Mouse (Mus musculus): ENCODE measurements around the gene Ccdc34. TPM values are rescaled to one million over a fixed set of nuclear protein-coding genes. Genes with fewer than 3 reads are reported as not detected.

The Ccdc34 gene
- polyA plus RNA-seq, 1 experiment, result 22.2 TPM

GRCm38 (mm10) chr2:110063131-110063530 lies 45.5 kb downstream of the Ccdc34 start:
- no peak overlapping the region for H3K27ac ChIP-seq (ENCODE audit: insufficient read depth, low read depth, low read length)
- H3K4me1 ChIP-seq (ENCODE audit: control insufficient read depth, insufficient read depth, low read length), result no peaks in the 10 kb centered on the region
- no peak overlapping the region for H3K4me3 ChIP-seq (ENCODE audit: insufficient read depth, low read length)
- no peak for TF ChIP-seq CTCF (IDR thresholded peaks at IDR 0.05; ENCODE audit: low read depth, low read length)
- no peak for TF ChIP-seq POLR2A (IDR thresholded peaks at IDR 0.05; ENCODE audit: borderline replicate concordance, low read depth, low read length)

GRCm38 (mm10) chr2:110068916-110069315 lies 51.3 kb downstream of the Ccdc34 start:
- H3K4me3 ChIP-seq (ENCODE audit: insufficient read depth, low read length), result no peak overlapping the region
- H3K27ac ChIP-seq (ENCODE audit: insufficient read depth, low read depth, low read length), result no peak overlapping the region
- TF ChIP-seq CTCF (IDR thresholded peaks at IDR 0.05; ENCODE audit: low read depth, low read length) (no peak), POLR2A (IDR thresholded peaks at IDR 0.05; ENCODE audit: borderline replicate concordance, low read depth, low read length) (no peak)
- no peaks in the 10 kb centered on the region for H3K4me1 ChIP-seq (ENCODE audit: control insufficient read depth, insufficient read depth, low read length)

GRCm38 (mm10) chr2:110073023-110073422 lies 55.4 kb downstream of the Ccdc34 start:
- TF ChIP-seq CTCF (IDR thresholded peaks at IDR 0.05; ENCODE audit: low read depth, low read length) (no peak), POLR2A (IDR thresholded peaks at IDR 0.05; ENCODE audit: borderline replicate concordance, low read depth, low read length) (no peak)
- Histone ChIP-seq H3K27ac (ENCODE audit: insufficient read depth, low read depth, low read length) (no peak overlapping the region), H3K4me1 (ENCODE audit: control insufficient read depth, insufficient read depth, low read length) (no peaks in the 10 kb centered on the region), H3K4me3 (ENCODE audit: insufficient read depth, low read length) (no peak overlapping the region)

- H3K4me1 ChIP-seq (ENCODE audit: control insufficient read depth, insufficient read depth, low read length), result no peaks in the 10 kb centered on the region
- TF ChIP-seq POLR2A (IDR thresholded peaks at IDR 0.05; ENCODE audit: borderline replicate concordance, low read depth, low read length), result no peak
- no peak for TF ChIP-seq CTCF (IDR thresholded peaks at IDR 0.05; ENCODE audit: low read depth, low read length)
- H3K27ac ChIP-seq (ENCODE audit: insufficient read depth, low read depth, low read length), result no peak overlapping the region
- no peak overlapping the region for H3K4me3 ChIP-seq (ENCODE audit: insufficient read depth, low read length)
Measured at GRCm38 (mm10) chr2:110074646-110075452, 57.2 kb downstream of the Ccdc34 start.

- no peak overlapping the region for H3K27ac ChIP-seq (ENCODE audit: insufficient read depth, low read depth, low read length)
- no peak for TF ChIP-seq POLR2A (IDR thresholded peaks at IDR 0.05; ENCODE audit: borderline replicate concordance, low read depth, low read length)
- no peak for TF ChIP-seq CTCF (IDR thresholded peaks at IDR 0.05; ENCODE audit: low read depth, low read length)
- H3K4me1 ChIP-seq (ENCODE audit: control insufficient read depth, insufficient read depth, low read length), result no peaks in the 10 kb centered on the region
- H3K4me3 ChIP-seq (ENCODE audit: insufficient read depth, low read length), result no peak overlapping the region
Measured at GRCm38 (mm10) chr2:110077240-110077639, 59.6 kb downstream of the Ccdc34 start.

- Histone ChIP-seq H3K4me1 (ENCODE audit: control insufficient read depth, insufficient read depth, low read length) (no peaks in the 10 kb centered on the region), H3K4me3 (ENCODE audit: insufficient read depth, low read length) (no peak overlapping the region), H3K27ac (ENCODE audit: insufficient read depth, low read depth, low read length) (no peak overlapping the region)
- no peak for TF ChIP-seq CTCF (IDR thresholded peaks at IDR 0.05; ENCODE audit: low read depth, low read length)
Measured at GRCm38 (mm10) chr2:110077655-110078054, 60.0 kb downstream of the Ccdc34 start.

GRCm38 (mm10) chr2:110080532-110080931 lies 62.9 kb downstream of the Ccdc34 start:
- H3K4me1 ChIP-seq (ENCODE audit: control insufficient read depth, insufficient read depth, low read length), result no peaks in the 10 kb centered on the region
- no peak for TF ChIP-seq POLR2A (IDR thresholded peaks at IDR 0.05; ENCODE audit: borderline replicate concordance, low read depth, low read length)
- no peak for TF ChIP-seq CTCF (IDR thresholded peaks at IDR 0.05; ENCODE audit: low read depth, low read length)
- H3K27ac ChIP-seq (ENCODE audit: insufficient read depth, low read depth, low read length), result no peak overlapping the region
- no peak overlapping the region for H3K4me3 ChIP-seq (ENCODE audit: insufficient read depth, low read length)

GRCm38 (mm10) chr2:110082975-110083374 lies 65.4 kb downstream of the Ccdc34 start:
- TF ChIP-seq CTCF (IDR thresholded peaks at IDR 0.05; ENCODE audit: low read depth, low read length), result no peak
- TF ChIP-seq POLR2A (IDR thresholded peaks at IDR 0.05; ENCODE audit: borderline replicate concordance, low read depth, low read length), result no peak
- Histone ChIP-seq H3K4me3 (ENCODE audit: insufficient read depth, low read length) (no peak overlapping the region), H3K4me1 (ENCODE audit: control insufficient read depth, insufficient read depth, low read length) (no peaks in the 10 kb centered on the region), H3K27ac (ENCODE audit: insufficient read depth, low read depth, low read length) (no peak overlapping the region)

GRCm38 (mm10) chr2:110085701-110086143 lies 68.1 kb downstream of the Ccdc34 start:
- H3K4me3 ChIP-seq (ENCODE audit: insufficient read depth, low read length), result no peak overlapping the region
- no peak overlapping the region for H3K27ac ChIP-seq (ENCODE audit: insufficient read depth, low read depth, low read length)
- TF ChIP-seq CTCF (IDR thresholded peaks at IDR 0.05; ENCODE audit: low read depth, low read length), result no peak
- TF ChIP-seq POLR2A (IDR thresholded peaks at IDR 0.05; ENCODE audit: borderline replicate concordance, low read depth, low read length), result no peak
- no peaks in the 10 kb centered on the region for H3K4me1 ChIP-seq (ENCODE audit: control insufficient read depth, insufficient read depth, low read length)

GRCm38 (mm10) chr2:110114133-110114532 lies 96.5 kb downstream of the Ccdc34 start:
- Histone ChIP-seq H3K4me3 (ENCODE audit: insufficient read depth, low read length) (no peak overlapping the region), H3K4me1 (ENCODE audit: control insufficient read depth, insufficient read depth, low read length) (no peaks in the 10 kb centered on the region), H3K27ac (ENCODE audit: insufficient read depth, low read depth, low read length) (no peak overlapping the region)
- no peak for TF ChIP-seq POLR2A (IDR thresholded peaks at IDR 0.05; ENCODE audit: borderline replicate concordance, low read depth, low read length)
- no peak for TF ChIP-seq CTCF (IDR thresholded peaks at IDR 0.05; ENCODE audit: low read depth, low read length)

All from bone marrow macrophage, adult 2 months (primary cell).